Mouse (Mus musculus): ENCODE data around the gene Angptl4. TPM values are rescaled to one million over a fixed set of nuclear protein-coding genes. Genes with fewer than 3 reads are reported as not detected.

Angptl4 gene
- 4.3 TPM for polyA plus RNA-seq (2017; shearing (Covaris generic))

GRCm38 (mm10) chr17:33781124-33781977, at the start of gene Angptl4:
TSS of gene Angptl4 (minus strand) at chr17:33781830.

GRCm38 (mm10) chr17:33824084-33824996, 42.7 kb upstream of the Angptl4 start, which contains the start of the genes Rps28 and Ndufa7:
TSS of gene Rps28 (minus strand) at chr17:33824562.
TSS of gene Ndufa7 (plus strand) at chr17:33824572.

GRCm38 (mm10) chr17:33810334-33811141, 28.9 kb upstream of the Angptl4 start, which contains the start of gene Kank3:
TSS of gene Kank3 (plus strand) at chr17:33810519.

GRCm38 (mm10) chr17:33760255-33761165, 21.1 kb downstream of the Angptl4 start, which contains the start of gene Rab11b:
TSS of gene Rab11b (minus strand) at chr17:33760530.

Other genes starting within 250 kb of the Angptl4 start
- gene Myo1f, start 226.1 kb downstream of the Angptl4 start, polyA plus RNA-seq (2017; shearing (Covaris generic)) = 34.4 TPM
- 74.9 TPM for gene Zfp414, start 152.7 kb downstream of the Angptl4 start, polyA plus RNA-seq (2017; shearing (Covaris generic))
- 2.2 TPM for gene Pram1, start 143.8 kb downstream of the Angptl4 start, polyA plus RNA-seq (2017; shearing (Covaris generic))
- gene Hnrnpm, start 95.0 kb downstream of the Angptl4 start, polyA plus RNA-seq (2017; shearing (Covaris generic)) = 381 TPM
- 122 TPM for gene March2, start 63.2 kb downstream of the Angptl4 start, polyA plus RNA-seq (2017; shearing (Covaris generic))
- gene Rab11b, start 21.3 kb downstream of the Angptl4 start, polyA plus RNA-seq (2017; shearing (Covaris generic)) = 284 TPM
- 8.6 TPM for gene Kank3, start 28.7 kb upstream of the Angptl4 start, polyA plus RNA-seq (2017; shearing (Covaris generic))
- gene Rps28, start 42.7 kb upstream of the Angptl4 start, polyA plus RNA-seq (2017; shearing (Covaris generic)) = 904 TPM
- gene Ndufa7, start 42.7 kb upstream of the Angptl4 start, polyA plus RNA-seq (2017; shearing (Covaris generic)) = 318 TPM
- 19.6 TPM for gene Cd320, start 61.3 kb upstream of the Angptl4 start, polyA plus RNA-seq (2017; shearing (Covaris generic))
- gene Gm7029, start 92.0 kb upstream of the Angptl4 start, polyA plus RNA-seq (2017; shearing (Covaris generic)) = not detected
- gene Kifc1, start 108.8 kb upstream of the Angptl4 start, polyA plus RNA-seq (2017; shearing (Covaris generic)) = 9.8 TPM
- 4.2 TPM for gene Platr17, start 123.3 kb upstream of the Angptl4 start, polyA plus RNA-seq (2017; shearing (Covaris generic))
- gene Daxx, start 127.6 kb upstream of the Angptl4 start, polyA plus RNA-seq (2017; shearing (Covaris generic)) = 123 TPM
- 644 TPM for gene Tapbp, start 134.1 kb upstream of the Angptl4 start, polyA plus RNA-seq (2017; shearing (Covaris generic))
- gene Zbtb22, start 134.1 kb upstream of the Angptl4 start, polyA plus RNA-seq (2017; shearing (Covaris generic)) = 22.0 TPM
- 184 TPM for gene Rgl2, start 147.7 kb upstream of the Angptl4 start, polyA plus RNA-seq (2017; shearing (Covaris generic))
- 142 TPM for gene Pfdn6, start 158.5 kb upstream of the Angptl4 start, polyA plus RNA-seq (2017; shearing (Covaris generic))
- 72.1 TPM for gene Wdr46, start 158.8 kb upstream of the Angptl4 start, polyA plus RNA-seq (2017; shearing (Covaris generic))
- gene B3galt4, start 169.7 kb upstream of the Angptl4 start, polyA plus RNA-seq (2017; shearing (Covaris generic)) = 34.4 TPM
- gene Vps52, start 174.0 kb upstream of the Angptl4 start, polyA plus RNA-seq (2017; shearing (Covaris generic)) = 76.7 TPM
- gene Rps18, start 174.2 kb upstream of the Angptl4 start, polyA plus RNA-seq (2017; shearing (Covaris generic)) = 2,208 TPM
- gene H2-K1, start 218.5 kb upstream of the Angptl4 start, polyA plus RNA-seq (2017; shearing (Covaris generic)) = 11,991 TPM
- gene Ring1, start 242.8 kb upstream of the Angptl4 start, polyA plus RNA-seq (2017; shearing (Covaris generic)) = 35.8 TPM
- gene H2-Ke6, start 246.2 kb upstream of the Angptl4 start, polyA plus RNA-seq (2017; shearing (Covaris generic)) = 310 TPM
- gene Slc39a7, start 249.9 kb upstream of the Angptl4 start, polyA plus RNA-seq (2017; shearing (Covaris generic)) = 128 TPM
- gene Rxrb, start 250.0 kb upstream of the Angptl4 start, polyA plus RNA-seq (2017; shearing (Covaris generic)) = 72.5 TPM

All from CD4-positive, CD25-positive, alpha-beta regulatory T cell (primary cell).